Mouse (Mus musculus): ENCODE results near the gene Cic. TPM values are rescaled to one million over a fixed set of nuclear protein-coding genes. Genes with fewer than 3 reads are reported as not detected.

The Cic gene
- polyA plus RNA-seq, 1 experiment from 2014 or later = 29.7 TPM

- 95% methylated on average over 4 of the region's 4 CpGs for WGBS
These were observed 27.0 kb downstream of the Cic start for GRCm38 (mm10) chr7:25294495-25294894.

GRCm38 (mm10) chr7:25294960-25295722 is 27.6 kb downstream of the Cic start:
- peaks cover 17% of the 10 kb centered on the region for H3K36me3 ChIP-seq (ENCODE audit: control insufficient read depth, insufficient read depth, low read length)

More at GRCm38 (mm10) chr7:25294495-25294894, 27.0 kb downstream of the Cic start:
- no peak for DNase-seq (ENCODE audit: low spot score, missing footprints)
- Histone ChIP-seq H3K4me3 (ENCODE audit: low read depth, low read length) (no peak overlapping the region), H3K9ac (ENCODE audit: low read length) (no peak overlapping the region), H3K4me1 (ENCODE audit: control insufficient read depth, insufficient read depth, low read length) (peaks cover 8% of the 10 kb centered on the region), H3K4me2 (no peak overlapping the region), H3K36me3 (ENCODE audit: control insufficient read depth, insufficient read depth, low read length) (peaks cover 24% of the 10 kb centered on the region), H3K27me3 (ENCODE audit: control insufficient read depth, insufficient read depth, low read length) (no peaks in the 10 kb centered on the region), H3K27ac (ENCODE audit: low read depth, low read length) (no peak overlapping the region), H3K9me3 (ENCODE audit: control insufficient read depth, low read length) (peaks cover 3% of the 10 kb centered on the region; the same call in 1 of the 2 replicates)
- no peak for ATAC-seq (ENCODE audit: low FRiP score)

GRCm38 (mm10) chr7:25296945-25297453 is 29.5 kb downstream of the Cic start:
- Histone ChIP-seq H3K4me3 (ENCODE audit: low read depth, low read length) (peak overlapping the region; percentile 81), H3K4me2 (peak overlapping the region; percentile 82), H3K9me3 (ENCODE audit: control insufficient read depth, low read length) (no peaks in the 10 kb centered on the region), H3K9ac (ENCODE audit: low read length) (peak overlapping the region; percentile 81), H3K36me3 (ENCODE audit: control insufficient read depth, insufficient read depth, low read length) (peaks cover 6% of the 10 kb centered on the region), H3K4me1 (ENCODE audit: control insufficient read depth, insufficient read depth, low read length) (peaks cover 8% of the 10 kb centered on the region), H3K27me3 (ENCODE audit: control insufficient read depth, insufficient read depth, low read length) (no peaks in the 10 kb centered on the region), H3K27ac (ENCODE audit: low read depth, low read length) (peak overlapping the region; percentile 89)
- DNase-seq (ENCODE audit: low spot score, missing footprints) (peak; percentile 84), ATAC-seq (ENCODE audit: low FRiP score) (no peak; the same call in 1 of the 2 replicates)
- under 1% methylated on average over 21 of the region's 21 CpGs for WGBS

More at GRCm38 (mm10) chr7:25294960-25295722, 27.6 kb downstream of the Cic start:
- Histone ChIP-seq H3K27ac (ENCODE audit: low read depth, low read length) (no peak overlapping the region), H3K4me3 (ENCODE audit: low read depth, low read length) (no peak overlapping the region), H3K4me2 (no peak overlapping the region), H3K9ac (ENCODE audit: low read length) (no peak overlapping the region), H3K4me1 (ENCODE audit: control insufficient read depth, insufficient read depth, low read length) (peaks cover 8% of the 10 kb centered on the region), H3K27me3 (ENCODE audit: control insufficient read depth, insufficient read depth, low read length) (no peaks in the 10 kb centered on the region), H3K9me3 (ENCODE audit: control insufficient read depth, low read length) (no peaks in the 10 kb centered on the region)
- DNase-seq (ENCODE audit: low spot score, missing footprints) = no peak
- ATAC-seq (ENCODE audit: low FRiP score) = no peak
- 87% methylated on average over 12 of the region's 12 CpGs for WGBS

- H3K9me3 ChIP-seq (ENCODE audit: control insufficient read depth, low read length) = no peaks in the 10 kb centered on the region
- peak within 1 kb of the TSS; percentile 89 for H3K27ac ChIP-seq (ENCODE audit: low read depth, low read length)
- H3K27me3 ChIP-seq (ENCODE audit: control insufficient read depth, insufficient read depth, low read length) = no peaks in the 10 kb centered on the region
- ATAC-seq (ENCODE audit: low FRiP score) (peak; percentile 92), DNase-seq (ENCODE audit: low spot score, missing footprints) (peak; percentile 99)
- peak within 1 kb of the TSS; percentile 82 for H3K4me2 ChIP-seq
- H3K9ac ChIP-seq (ENCODE audit: low read length) = peak within 1 kb of the TSS; percentile 81
- H3K36me3 ChIP-seq (ENCODE audit: control insufficient read depth, insufficient read depth, low read length) = peaks cover 6% of the 10 kb centered on the region
- peaks cover 8% of the 10 kb centered on the region for H3K4me1 ChIP-seq (ENCODE audit: control insufficient read depth, insufficient read depth, low read length)
- H3K4me3 ChIP-seq (ENCODE audit: low read depth, low read length) = peak within 1 kb of the TSS; percentile 81
- WGBS = 1% methylated on average over 52 of the region's 52 CpGs
These were observed 30.2 kb downstream of the Cic start, which contains the start of gene Pafah1b3 for GRCm38 (mm10) chr7:25297454-25298325. Pafah1b3 (minus strand) TSS chr7:25297986.

- peak; percentile 42 for ATAC-seq (ENCODE audit: low FRiP score)
- DNase-seq (ENCODE audit: low spot score, missing footprints) = no peak
- no peak within 1 kb of the TSS for H3K9ac ChIP-seq (ENCODE audit: low read length)
- H3K4me3 ChIP-seq (ENCODE audit: low read depth, low read length) = no peak within 1 kb of the TSS
- H3K4me2 ChIP-seq = no peak within 1 kb of the TSS
- WGBS = 51% methylated on average over 19 of the region's 19 CpGs
- peaks cover 12% of the 10 kb centered on the region for H3K4me1 ChIP-seq (ENCODE audit: control insufficient read depth, insufficient read depth, low read length)
- H3K27me3 ChIP-seq (ENCODE audit: control insufficient read depth, insufficient read depth, low read length) = no peaks in the 10 kb centered on the region
- no peaks in the 10 kb centered on the region for H3K36me3 ChIP-seq (ENCODE audit: control insufficient read depth, insufficient read depth, low read length)
- no peaks in the 10 kb centered on the region for H3K9me3 ChIP-seq (ENCODE audit: control insufficient read depth, low read length)
- H3K27ac ChIP-seq (ENCODE audit: low read depth, low read length) = no peak within 1 kb of the TSS
These were observed 33.6 kb downstream of the Cic start, which contains the start of gene Prr19 for GRCm38 (mm10) chr7:25301063-25301462. Prr19 (plus strand) TSS chr7:25301411.

- Histone ChIP-seq H3K9me3 (ENCODE audit: control insufficient read depth, low read length) (no peaks in the 10 kb centered on the region), H3K27me3 (ENCODE audit: control insufficient read depth, insufficient read depth, low read length) (no peaks in the 10 kb centered on the region; the same call in 1 of the 2 replicates), H3K36me3 (ENCODE audit: control insufficient read depth, insufficient read depth, low read length) (no peaks in the 10 kb centered on the region), H3K4me3 (ENCODE audit: low read depth, low read length) (no peak overlapping the region), H3K27ac (ENCODE audit: low read depth, low read length) (no peak overlapping the region), H3K4me2 (no peak overlapping the region), H3K4me1 (ENCODE audit: control insufficient read depth, insufficient read depth, low read length) (peaks cover 7% of the 10 kb centered on the region), H3K9ac (ENCODE audit: low read length) (no peak overlapping the region)
- no peak for DNase-seq (ENCODE audit: low spot score, missing footprints)
- no peak for ATAC-seq (ENCODE audit: low FRiP score)
- WGBS = 73% methylated on average over 9 of the region's 9 CpGs
These were observed 35.6 kb downstream of the Cic start for GRCm38 (mm10) chr7:25303003-25303684.

- H3K27me3 ChIP-seq (ENCODE audit: control insufficient read depth, insufficient read depth, low read length) = no peaks in the 10 kb centered on the region; the same call in 1 of the 2 replicates
- no peak overlapping the region for H3K4me3 ChIP-seq (ENCODE audit: low read depth, low read length)
- H3K36me3 ChIP-seq (ENCODE audit: control insufficient read depth, insufficient read depth, low read length) = no peaks in the 10 kb centered on the region
- H3K4me1 ChIP-seq (ENCODE audit: control insufficient read depth, insufficient read depth, low read length) = peaks cover 7% of the 10 kb centered on the region
- no peak for ATAC-seq (ENCODE audit: low FRiP score)
- no peak overlapping the region for H3K4me2 ChIP-seq
- WGBS = 87% methylated on average over 3 of the region's 3 CpGs
- H3K9me3 ChIP-seq (ENCODE audit: control insufficient read depth, low read length) = no peaks in the 10 kb centered on the region
- no peak for DNase-seq (ENCODE audit: low spot score, missing footprints)
- no peak overlapping the region for H3K27ac ChIP-seq (ENCODE audit: low read depth, low read length)
- no peak overlapping the region for H3K9ac ChIP-seq (ENCODE audit: low read length)
These were observed 36.1 kb downstream of the Cic start for GRCm38 (mm10) chr7:25303685-25304006.

GRCm38 (mm10) chr7:25305481-25305880 is 38.0 kb downstream of the Cic start:
- peak overlapping the region; percentile 59 for H3K4me3 ChIP-seq (ENCODE audit: low read depth, low read length)
- DNase-seq (ENCODE audit: low spot score, missing footprints) (no peak), ATAC-seq (ENCODE audit: low FRiP score) (no peak)
- peak overlapping the region; percentile 95 for H3K4me2 ChIP-seq
- 2% methylated on average over 2 of the region's 2 CpGs for WGBS
- H3K27me3 ChIP-seq (ENCODE audit: control insufficient read depth, insufficient read depth, low read length) = no peaks in the 10 kb centered on the region; the same call in 1 of the 2 replicates
- peak overlapping the region; percentile 69 for H3K9ac ChIP-seq (ENCODE audit: low read length)
- H3K4me1 ChIP-seq (ENCODE audit: control insufficient read depth, insufficient read depth, low read length) = peaks cover 7% of the 10 kb centered on the region
- no peaks in the 10 kb centered on the region for H3K36me3 ChIP-seq (ENCODE audit: control insufficient read depth, insufficient read depth, low read length)
- no peak overlapping the region for H3K27ac ChIP-seq (ENCODE audit: low read depth, low read length)
- H3K9me3 ChIP-seq (ENCODE audit: control insufficient read depth, low read length) = no peaks in the 10 kb centered on the region

All from midbrain, embryonic 11.5 days (tissue).